Mouse (Mus musculus) ovary, postnatal 36 days (tissue): ENCODE data around the gene Arrdc1.

Experiments
- DNase-seq: peaks from one replicate; pipeline ENCODE4 v3.0.0; 2022; ENCODE audit warnings: low spot score, mixed read lengths

The Arrdc1 gene

GRCm38 (mm10) chr2:24923561-24923960, 11.5 kb downstream of the Arrdc1 start:
- DNase-seq, result no peak

- no peak for DNase-seq
These were observed 15.2 kb downstream of the Arrdc1 start for GRCm38 (mm10) chr2:24919839-24920175.

- DNase-seq, result peak; percentile 97
These were observed 15.9 kb downstream of the Arrdc1 start, which contains the start of gene Ehmt1 for GRCm38 (mm10) chr2:24918930-24919838. TSS of gene Ehmt1 (minus strand) at chr2:24919614.

GRCm38 (mm10) chr2:24914762-24915161, 20.3 kb downstream of the Arrdc1 start:
- no peak for DNase-seq

- DNase-seq, result no peak
These were observed 22.5 kb downstream of the Arrdc1 start for GRCm38 (mm10) chr2:24912589-24912988.

GRCm38 (mm10) chr2:24912189-24912588, 22.9 kb downstream of the Arrdc1 start:
- no peak for DNase-seq

GRCm38 (mm10) chr2:24910481-24910880, 24.6 kb downstream of the Arrdc1 start:
- no peak for DNase-seq

- no peak for DNase-seq
These were observed 29.3 kb downstream of the Arrdc1 start for GRCm38 (mm10) chr2:24905653-24906155.

- no peak for DNase-seq
These were observed 30.0 kb downstream of the Arrdc1 start for GRCm38 (mm10) chr2:24904823-24905652.

GRCm38 (mm10) chr2:24902999-24903398, 32.1 kb downstream of the Arrdc1 start:
- no peak for DNase-seq

GRCm38 (mm10) chr2:24901055-24901454, 34.0 kb downstream of the Arrdc1 start:
- DNase-seq, result no peak

- DNase-seq, result no peak
These were observed 35.8 kb downstream of the Arrdc1 start for GRCm38 (mm10) chr2:24899292-24899691.

- no peak for DNase-seq
These were observed 38.3 kb downstream of the Arrdc1 start for GRCm38 (mm10) chr2:24896761-24897160.

- no peak for DNase-seq
These were observed 40.8 kb downstream of the Arrdc1 start for GRCm38 (mm10) chr2:24894211-24894610.

- DNase-seq, result no peak
These were observed 42.7 kb downstream of the Arrdc1 start for GRCm38 (mm10) chr2:24892318-24892717.

GRCm38 (mm10) chr2:24890541-24891447, 44.3 kb downstream of the Arrdc1 start:
- no peak for DNase-seq

GRCm38 (mm10) chr2:24888895-24889294, 46.2 kb downstream of the Arrdc1 start:
- DNase-seq, result no peak

- DNase-seq, result no peak
These were observed 54.4 kb downstream of the Arrdc1 start for GRCm38 (mm10) chr2:24880686-24881085.
